Mouse (Mus musculus): ENCODE measurements at regions not wholly inside any gene's neighbourhood (a gene's known extent, or its start where the extent isn't known, plus 50 kb on each side); places are given as distances from the start of the nearest gene placed in this dataset.
A peak's percentile ranks its signal among the peaks of the same experiment; 100 is the strongest.

GRCm38 (mm10) chr14:60439106-60439505, 66.0 kb downstream of the Amer2 start:
- no peak overlapping the region for H3K9ac ChIP-seq
- WGBS, result 33% methylated on average over 6 of the region's 6 CpGs
- H3K36me3 ChIP-seq, result no peaks in the 10 kb centered on the region
- H3K27me3 ChIP-seq, result 0 out of 2 replicates have a peak, but pooled peaks cover 5% of the 10 kb centered on the region
- H3K27ac ChIP-seq, result no peak overlapping the region
- no peaks in the 10 kb centered on the region for H3K9me3 ChIP-seq (replicated peaks)
- 0 out of 2 replicates have a peak, but pooled peaks cover 2% of the 10 kb centered on the region for H3K4me1 ChIP-seq
- 0 out of 2 replicates have a peak, but pooled peaks have one; percentile 40 for ATAC-seq (replicated peaks; ENCODE audit: low FRiP score)
- no peak overlapping the region for H3K4me2 ChIP-seq
- H3K4me3 ChIP-seq (replicated peaks), result no peak overlapping the region

- 0 out of 2 replicates have a peak, but pooled peaks cover under 1% of the 10 kb centered on the region for H3K4me1 ChIP-seq
- no peaks in the 10 kb centered on the region for H3K9me3 ChIP-seq (replicated peaks)
- H3K4me2 ChIP-seq, result no peak overlapping the region
- no peak for ATAC-seq (replicated peaks; ENCODE audit: low FRiP score)
- no peak overlapping the region for H3K27ac ChIP-seq
- no peaks in the 10 kb centered on the region for H3K36me3 ChIP-seq
- WGBS, result 78% methylated on average over 7 of the region's 7 CpGs
- no peak overlapping the region for H3K4me3 ChIP-seq (replicated peaks)
- no peak overlapping the region for H3K9ac ChIP-seq
- H3K27me3 ChIP-seq, result no peaks in the 10 kb centered on the region
These were observed 70.9 kb downstream of the Amer2 start for GRCm38 (mm10) chr14:60443821-60444551.

GRCm38 (mm10) chr14:60444552-60444937, 71.5 kb downstream of the Amer2 start:
- no peaks in the 10 kb centered on the region for H3K4me1 ChIP-seq
- no peak overlapping the region for H3K4me2 ChIP-seq
- H3K9ac ChIP-seq, result no peak overlapping the region
- ATAC-seq (replicated peaks; ENCODE audit: low FRiP score), result no peak
- no peak overlapping the region for H3K27ac ChIP-seq
- WGBS, result 46% methylated on average over 3 of the region's 3 CpGs
- H3K27me3 ChIP-seq, result no peaks in the 10 kb centered on the region
- H3K4me3 ChIP-seq (replicated peaks), result no peak overlapping the region
- no peaks in the 10 kb centered on the region for H3K36me3 ChIP-seq
- H3K9me3 ChIP-seq (replicated peaks), result no peaks in the 10 kb centered on the region

GRCm38 (mm10) chr14:60446037-60446436, 73.0 kb downstream of the Amer2 start:
- Histone ChIP-seq H3K27ac (no peak overlapping the region), H3K4me3 (replicated peaks) (no peak overlapping the region), H3K4me2 (no peak overlapping the region), H3K4me1 (no peaks in the 10 kb centered on the region), H3K9ac (no peak overlapping the region), H3K36me3 (no peaks in the 10 kb centered on the region), H3K27me3 (no peaks in the 10 kb centered on the region), H3K9me3 (replicated peaks) (no peaks in the 10 kb centered on the region)
- WGBS, result 77% methylated on average over 6 of the region's 6 CpGs
- no peak for ATAC-seq (replicated peaks; ENCODE audit: low FRiP score)

GRCm38 (mm10) chr14:60451216-60451615, 78.2 kb downstream of the Amer2 start:
- H3K27ac ChIP-seq, result no peak overlapping the region
- no peak for ATAC-seq (replicated peaks; ENCODE audit: low FRiP score)
- no peaks in the 10 kb centered on the region for H3K27me3 ChIP-seq
- H3K4me3 ChIP-seq (replicated peaks), result no peak overlapping the region
- WGBS, result 90% methylated on average over 9 of the region's 9 CpGs
- no peak overlapping the region for H3K4me2 ChIP-seq
- no peaks in the 10 kb centered on the region for H3K36me3 ChIP-seq
- no peak overlapping the region for H3K9ac ChIP-seq
- no peaks in the 10 kb centered on the region for H3K9me3 ChIP-seq (replicated peaks)
- no peaks in the 10 kb centered on the region for H3K4me1 ChIP-seq

- H3K36me3 ChIP-seq, result no peaks in the 10 kb centered on the region
- no peak overlapping the region for H3K9ac ChIP-seq
- H3K27me3 ChIP-seq, result no peaks in the 10 kb centered on the region
- H3K4me2 ChIP-seq, result no peak overlapping the region
- H3K9me3 ChIP-seq (replicated peaks), result no peaks in the 10 kb centered on the region
- no peak for ATAC-seq (replicated peaks; ENCODE audit: low FRiP score)
- no peak overlapping the region for H3K27ac ChIP-seq
- H3K4me1 ChIP-seq, result no peaks in the 10 kb centered on the region
- 78% methylated on average over 7 of the region's 7 CpGs for WGBS
- H3K4me3 ChIP-seq (replicated peaks), result no peak overlapping the region
These were observed 78.6 kb downstream of the Amer2 start for GRCm38 (mm10) chr14:60451684-60452083.

- WGBS, result 60% methylated on average over 9 of the region's 9 CpGs
- H3K27ac ChIP-seq, result no peak overlapping the region
- H3K4me2 ChIP-seq, result no peak overlapping the region
These were observed 83.7 kb downstream of the Amer2 start for GRCm38 (mm10) chr14:60456767-60457166.

GRCm38 (mm10) chr14:60484996-60485888, 112.2 kb downstream of the Amer2 start:
- Histone ChIP-seq H3K36me3 (no peaks in the 10 kb centered on the region), H3K27me3 (peaks cover 36% of the 10 kb centered on the region), H3K4me2 (peak overlapping the region; percentile 85), H3K4me1 (peaks cover 23% of the 10 kb centered on the region), H3K27ac (no peak overlapping the region), H3K9ac (peak overlapping the region; percentile 28; the same call in 1 of the 2 replicates), H3K9me3 (replicated peaks) (0 out of 2 replicates have a peak, but pooled peaks cover 7% of the 10 kb centered on the region), H3K4me3 (replicated peaks) (peak overlapping the region; percentile 44)
- under 1% methylated on average over 38 of the region's 38 CpGs for WGBS
- peak; percentile 71 for ATAC-seq (replicated peaks; ENCODE audit: low FRiP score)

More at GRCm38 (mm10) chr14:60456767-60457166, 83.7 kb downstream of the Amer2 start:
- no peak overlapping the region for H3K9ac ChIP-seq
- H3K27me3 ChIP-seq, result no peaks in the 10 kb centered on the region
- H3K9me3 ChIP-seq (replicated peaks), result peaks cover 3% of the 10 kb centered on the region
- ATAC-seq (replicated peaks; ENCODE audit: low FRiP score), result no peak
- H3K36me3 ChIP-seq, result no peaks in the 10 kb centered on the region
- H3K4me1 ChIP-seq, result no peaks in the 10 kb centered on the region
- no peak overlapping the region for H3K4me3 ChIP-seq (replicated peaks)

- Histone ChIP-seq H3K36me3 (no peaks in the 10 kb centered on the region), H3K4me1 (peaks cover 23% of the 10 kb centered on the region), H3K4me3 (replicated peaks) (peak overlapping the region; percentile 44), H3K27me3 (peaks cover 36% of the 10 kb centered on the region), H3K9ac (0 out of 2 replicates have a peak overlapping the region, but pooled peaks have one; percentile 28), H3K4me2 (peak overlapping the region; percentile 85), H3K9me3 (replicated peaks) (0 out of 2 replicates have a peak, but pooled peaks cover 7% of the 10 kb centered on the region), H3K27ac (no peak overlapping the region)
- peak; percentile 84 for ATAC-seq (replicated peaks; ENCODE audit: low FRiP score)
- WGBS, result 1% methylated on average over 5 of the region's 5 CpGs
These were observed 112.8 kb downstream of the Amer2 start for GRCm38 (mm10) chr14:60485889-60486274.

GRCm38 (mm10) chr14:60486278-60486935, 113.3 kb downstream of the Amer2 start:
- WGBS, result 5% methylated on average over 9 of the region's 9 CpGs
- Histone ChIP-seq H3K36me3 (no peaks in the 10 kb centered on the region), H3K27ac (no peak overlapping the region), H3K4me3 (replicated peaks) (no peak overlapping the region), H3K9ac (no peak overlapping the region), H3K9me3 (replicated peaks) (0 out of 2 replicates have a peak, but pooled peaks cover 3% of the 10 kb centered on the region), H3K27me3 (peaks cover 36% of the 10 kb centered on the region), H3K4me2 (peak overlapping the region; percentile 85), H3K4me1 (peaks cover 23% of the 10 kb centered on the region)
- ATAC-seq (replicated peaks; ENCODE audit: low FRiP score), result peak; percentile 89

- H3K27ac ChIP-seq, result no peak overlapping the region
- no peak for ATAC-seq (replicated peaks; ENCODE audit: low FRiP score)
- no peaks in the 10 kb centered on the region for H3K9me3 ChIP-seq (replicated peaks)
- peaks cover 23% of the 10 kb centered on the region for H3K4me1 ChIP-seq
- 85% methylated on average over 4 of the region's 4 CpGs for WGBS
- H3K4me2 ChIP-seq, result no peak overlapping the region
- H3K9ac ChIP-seq, result no peak overlapping the region
- H3K4me3 ChIP-seq (replicated peaks), result no peak overlapping the region
- no peaks in the 10 kb centered on the region for H3K36me3 ChIP-seq
- peaks cover 27% of the 10 kb centered on the region for H3K27me3 ChIP-seq
These were observed 116.1 kb downstream of the Amer2 start for GRCm38 (mm10) chr14:60489111-60489510.

All from kidney, embryonic 15.5 days (tissue).